Mouse (Mus musculus): ENCODE measurements at regions not wholly inside any gene's neighbourhood (a gene's known extent, or its start where the extent isn't known, plus 50 kb on each side); places are given as distances from the start of the nearest gene placed in this dataset.

DNA sequence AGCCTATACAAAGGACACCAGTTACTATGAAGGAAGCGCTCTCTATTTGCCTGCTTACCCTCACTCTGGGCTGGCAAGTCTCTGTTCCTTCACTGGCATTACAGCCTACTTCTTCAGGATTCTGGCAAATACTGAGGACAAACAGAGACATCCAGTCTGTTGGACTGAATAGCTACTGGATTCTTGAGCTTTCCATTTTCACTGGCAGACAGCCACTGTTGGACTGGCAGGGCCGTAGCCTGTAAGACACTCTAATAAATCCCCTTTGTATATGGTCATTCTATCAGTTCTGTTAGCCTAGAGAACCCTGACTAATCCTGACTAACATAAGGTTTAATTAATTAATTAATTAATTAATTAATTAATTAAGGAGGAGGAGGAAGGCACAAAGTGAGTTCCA, 72.4 kb upstream of the Dhrs4 start:
- DNase-seq (ENCODE audit: low read depth) = no peak

Data from 416B (cell line).